In the genomic region with DNA sequence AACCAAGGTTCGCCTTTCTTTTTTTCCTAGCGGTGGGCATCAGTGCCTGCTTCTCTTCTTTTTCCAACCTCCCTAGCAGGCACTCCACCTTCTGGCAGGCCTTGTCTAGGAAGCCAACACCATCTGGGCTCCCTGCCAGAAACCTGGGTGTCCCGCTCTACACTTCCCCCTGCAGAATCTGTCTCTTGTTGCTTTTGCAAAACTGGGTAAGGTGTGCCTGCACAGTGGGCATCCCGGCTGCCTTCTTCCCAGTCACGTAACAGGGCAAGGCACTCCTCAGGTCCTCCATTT, we compare ENCODE assay signal across 9 mouse cellular contexts. TPM values are rescaled to one million over a fixed set of nuclear protein-coding genes. Genes with fewer than 3 reads are reported as not detected.
DNase-seq lines count a peak whose midpoint lies in the region; ATAC-seq and TF ChIP-seq lines count a peak whose summit lies in the region.
"Had no signal": no experiment of that assay in that cellular context is flagged by ENCODE, and none has a peak within 500 bp of the region (broad histone marks: within the 10 kb centered on the region; RNA-seq: fewer than 3 reads in every experiment).

No protein-coding gene starts in this region.

- ATAC-seq in limb, embryonic 14.5 days (ENCODE audit: low FRiP score, low read depth) = 0 out of 2 replicates have a peak, but pooled peaks have one; percentile 19
- ATAC-seq in kidney, embryonic 16.5 days (ENCODE audit: low FRiP score, low TSS enrichment) = peak; percentile 41

- H3K9me3 ChIP-seq in limb, embryonic 14.5 days (ENCODE audit: control insufficient read depth, low read length) = no peaks in the 10 kb centered on the region
- no peaks in the 10 kb centered on the region for H3K9me3 ChIP-seq in limb, embryonic 10.5 days (replicated peaks)
- no peaks in the 10 kb centered on the region for H3K9me3 ChIP-seq in kidney, embryonic 16.5 days (ENCODE audit: low read length)
- H3K9me3 ChIP-seq: neural tube, embryonic 13.5 days had no signal

- H3K27me3 ChIP-seq in limb, embryonic 14.5 days (ENCODE audit: control insufficient read depth, insufficient read depth, low read length) = no peaks in the 10 kb centered on the region
- no peaks in the 10 kb centered on the region for H3K27me3 ChIP-seq in limb, embryonic 10.5 days (ENCODE audit: low read depth, poor library complexity, severe bottlenecking)
- H3K27me3 ChIP-seq in kidney, embryonic 16.5 days (ENCODE audit: insufficient read depth, low read length) = no peaks in the 10 kb centered on the region
- H3K27me3 ChIP-seq in thymus, adult 2 months (ENCODE audit: control insufficient read depth, insufficient read depth, low read length) = no peaks in the 10 kb centered on the region
- H3K27me3 ChIP-seq: neural tube, embryonic 13.5 days had no signal

- no peak for TF ChIP-seq POLR2A in limb, embryonic 14.5 days (IDR thresholded peaks at IDR 0.05; ENCODE audit: borderline replicate concordance, extremely low read depth, insufficient read depth, insufficient read length)
- no peak for TF ChIP-seq POLR2A in cortical plate, adult 2 months (IDR thresholded peaks at IDR 0.05; ENCODE audit: extremely low read depth, insufficient read depth, low read length)
- TF ChIP-seq POLR2A in thymus, adult 2 months (IDR thresholded peaks at IDR 0.05; ENCODE audit: control insufficient read depth, extremely low read depth, insufficient read depth, low read length, poor library complexity) = no peak

- no peaks in the 10 kb centered on the region for H3K4me1 ChIP-seq in limb, embryonic 14.5 days (ENCODE audit: control insufficient read depth, insufficient read depth, low read length)
- H3K4me1 ChIP-seq in limb, embryonic 10.5 days = peaks cover 10% of the 10 kb centered on the region
- H3K4me1 ChIP-seq in cortical plate, adult 2 months (ENCODE audit: control insufficient read depth, insufficient read depth, low read length) = no peaks in the 10 kb centered on the region
- H3K4me1 ChIP-seq in kidney, embryonic 16.5 days (ENCODE audit: insufficient read depth, low read length) = 0 out of 2 replicates have a peak, but pooled peaks cover 6% of the 10 kb centered on the region
- peaks cover 20% of the 10 kb centered on the region for H3K4me1 ChIP-seq in thymus, adult 2 months (replicated peaks; ENCODE audit: control insufficient read depth, insufficient read depth, low read length)

- no peaks in the 10 kb centered on the region for H3K36me3 ChIP-seq in limb, embryonic 14.5 days (ENCODE audit: control insufficient read depth, insufficient read depth, low read length)
- H3K36me3 ChIP-seq in limb, embryonic 10.5 days = no peaks in the 10 kb centered on the region
- no peaks in the 10 kb centered on the region for H3K36me3 ChIP-seq in kidney, embryonic 16.5 days (ENCODE audit: insufficient read depth, low read length)
- no peaks in the 10 kb centered on the region for H3K36me3 ChIP-seq in thymus, adult 2 months (ENCODE audit: control insufficient read depth, insufficient read depth, low read length)
- H3K36me3 ChIP-seq: neural tube, embryonic 13.5 days had no signal

- H3K9ac ChIP-seq in limb, embryonic 14.5 days (ENCODE audit: low read depth, low read length, severe bottlenecking) = no peak overlapping the region
- no peak overlapping the region; the same call in 1 of the 2 replicates for H3K9ac ChIP-seq in kidney, embryonic 16.5 days (replicated peaks; ENCODE audit: low read length)
- H3K9ac ChIP-seq: neural tube, embryonic 13.5 days had no signal

- 26% methylated on average over 5 of the region's 5 CpGs for WGBS in limb, embryonic 14.5 days
- WGBS in limb, embryonic 10.5 days = 49% methylated on average over 5 of the region's 5 CpGs
- 43% methylated on average over 5 of the region's 5 CpGs for WGBS in kidney, embryonic 16.5 days
- 37% methylated on average over 5 of the region's 5 CpGs for WGBS in thymus, adult 2 months

- H3K4me2 ChIP-seq in limb, embryonic 14.5 days (replicated peaks; ENCODE audit: low read depth, low read length, severe bottlenecking) = no peak overlapping the region
- H3K4me2 ChIP-seq in kidney, embryonic 16.5 days (replicated peaks; ENCODE audit: low read depth, low read length) = 0 out of 2 replicates have a peak overlapping the region, but pooled peaks have one; percentile 28
- H3K4me2 ChIP-seq: neural tube, embryonic 13.5 days had no signal

- TF ChIP-seq CTCF in cortical plate, adult 2 months (IDR thresholded peaks at IDR 0.05; ENCODE audit: extremely low read depth, insufficient read depth, low read length) = 0 out of 2 replicates have a peak, but pooled peaks have one; percentile 2
- TF ChIP-seq CTCF in thymus, adult 2 months (IDR thresholded peaks at IDR 0.05; ENCODE audit: borderline replicate concordance, control insufficient read depth, extremely low read depth, insufficient read depth, low read length, poor library complexity) = no peak; the same call in 1 of the 2 replicates

- no peak overlapping the region for H3K4me3 ChIP-seq in limb, embryonic 14.5 days (replicated peaks; ENCODE audit: low read length)
- no peak overlapping the region for H3K4me3 ChIP-seq in limb, embryonic 10.5 days
- H3K4me3 ChIP-seq in cortical plate, adult 2 months (ENCODE audit: insufficient read depth, low read length) = no peak overlapping the region
- no peak overlapping the region for H3K4me3 ChIP-seq in kidney, embryonic 16.5 days (ENCODE audit: low read length)
- no peak overlapping the region for H3K4me3 ChIP-seq in thymus, adult 2 months (ENCODE audit: control insufficient read depth, insufficient read depth, low read length)
- H3K4me3 ChIP-seq: neural tube, embryonic 13.5 days had no signal

- peak; percentile 61 for DNase-seq in limb, embryonic 14.5 days (ENCODE audit: low spot score)
- no peak for DNase-seq in limb, embryonic 10.5 days (ENCODE audit: low spot score)
- peak; percentile 82 for DNase-seq in NIH3T3 (ENCODE audit: low read depth)
- peak; percentile 42 for DNase-seq in right cerebral cortex, postnatal 25 days
- no peak for DNase-seq in thymus, adult 2 months
- no peak for DNase-seq in thymus, postnatal 36 days

- no peak overlapping the region for H3K27ac ChIP-seq in limb, embryonic 14.5 days (replicated peaks; ENCODE audit: low read depth, low read length)
- no peak overlapping the region for H3K27ac ChIP-seq in limb, embryonic 10.5 days
- no peak overlapping the region for H3K27ac ChIP-seq in cortical plate, adult 2 months (ENCODE audit: insufficient read depth, low read length)
- peak overlapping the region; percentile 62; the same call in 1 of the 2 replicates for H3K27ac ChIP-seq in kidney, embryonic 16.5 days (ENCODE audit: low read length)
- H3K27ac ChIP-seq in thymus, adult 2 months (ENCODE audit: control insufficient read depth, insufficient read depth, low read length) = no peak overlapping the region
- H3K27ac ChIP-seq: neural tube, embryonic 13.5 days had no signal

RNA-seq across cellular contexts. Expression of a gene that starts 11.5 kb away (rescaled TPM):
- 17.1 and 22.5 TPM in 2 replicates for polyA plus RNA-seq in limb, embryonic 14.5 days (2012; rRNA removed)
- 7.6 and 9.2 TPM in 2 replicates for polyA plus RNA-seq in limb, embryonic 14.5 days (2014; fragmentation: Nextera tagmentation; extraction: Ambion mirVana)
- polyA plus RNA-seq in limb, embryonic 10.5 days (2016; fragmentation: Nextera tagmentation; extraction: Ambion mirVana) = 4.0 and 4.1 TPM in 2 replicates
- 14.4 and 15.0 TPM in 2 replicates for polyA plus RNA-seq in cortical plate, adult 2 months (2012; rRNA removed)
- polyA plus RNA-seq in kidney, embryonic 16.5 days (2015; fragmentation: Nextera tagmentation; extraction: Ambion mirVana) = 9.3 and 10.4 TPM in 2 replicates
- 18.7 and 19.5 TPM in 2 replicates for polyA plus RNA-seq in thymus, adult 2 months (2012; rRNA removed)

RNA-seq across cellular contexts. Expression of a gene that starts 14.7 kb away (rescaled TPM):
- polyA plus RNA-seq in limb, embryonic 14.5 days (2012; rRNA removed) = 3.9 and 5.3 TPM in 2 replicates
- polyA plus RNA-seq in limb, embryonic 14.5 days (2014; fragmentation: Nextera tagmentation; extraction: Ambion mirVana) = 4.6 and 6.1 TPM in 2 replicates
- 0.36 and 0.39 TPM in 2 replicates for polyA plus RNA-seq in limb, embryonic 10.5 days (2016; fragmentation: Nextera tagmentation; extraction: Ambion mirVana)
- 0.98 and 1.1 TPM in 2 replicates for polyA plus RNA-seq in cortical plate, adult 2 months (2012; rRNA removed)
- polyA plus RNA-seq in kidney, embryonic 16.5 days (2015; fragmentation: Nextera tagmentation; extraction: Ambion mirVana) = 1.2 and 1.3 TPM in 2 replicates
- 0.50 and 0.88 TPM in 2 replicates for polyA plus RNA-seq in thymus, adult 2 months (2012; rRNA removed)

Comparison
In these comparisons a context has a peak if more than half of its experiments do, and no peak if none do; other contexts are left out.
1. DNase-seq: peak in limb, embryonic 14.5 days (single experiment), NIH3T3 (single experiment) and right cerebral cortex, postnatal 25 days (single experiment); none in limb, embryonic 10.5 days (single experiment), thymus, adult 2 months (single experiment) and thymus, postnatal 36 days (0 of 2).